Mouse (Mus musculus) stomach, embryonic 14.5 days (tissue): Measurements from ENCODE around the gene Shank1. TPM values are rescaled to one million over a fixed set of nuclear protein-coding genes. Genes with fewer than 3 reads are reported as not detected.
A peak's percentile ranks its signal among the peaks of the same experiment; 100 is the strongest.

Experiments used
- ATAC-seq: fragments of 200-750 bp; cut with Nextera tagmentation; 2 replicates; pipeline ENCODE4 v1.8.0; 2017; ENCODE audit warnings: low read depth, moderate TSS enrichment; ENCODE audit not compliant: insufficient number of reproducible peaks, insufficient read depth, low FRiP score
- H3K27ac ChIP-seq: fragments of 300-500 bp; sonication (generic); 2 replicates; pipeline ENCODE4 v1.5.1; 2014; ENCODE audit warnings: mild to moderate bottlenecking, low read length, moderate library complexity, mixed read lengths
- H3K27me3 ChIP-seq: fragments of 300-500 bp; sonication (generic); 2 replicates; pipeline ENCODE4 v1.6.1; 2014; ENCODE audit warnings: low read length, control low read depth, mixed read lengths; ENCODE audit not compliant: control insufficient read depth, insufficient read depth
- H3K36me3 ChIP-seq: fragments of 300-500 bp; sonication (generic); 2 replicates; pipeline ENCODE4 v1.6.1; 2014; ENCODE audit warnings: mild to moderate bottlenecking, control low read depth, low read length, moderate library complexity, mixed read lengths; ENCODE audit not compliant: control insufficient read depth, insufficient read depth
- H3K4me1 ChIP-seq: fragments of 300-500 bp; sonication (generic); 2 replicates; pipeline ENCODE4 v1.6.1; 2014; ENCODE audit warnings: low read length, control low read depth, mixed read lengths; ENCODE audit not compliant: control insufficient read depth, insufficient read depth
- H3K4me2 ChIP-seq: fragments of 300-500 bp; sonication (generic); replicated peaks from 2 replicates; pipeline ENCODE4 v1.6.1; 2014; ENCODE audit warnings: low read depth, low read length, control low read depth
- H3K4me3 ChIP-seq: fragments of 300-500 bp; sonication (generic); 2 replicates; pipeline ENCODE4 v1.5.1; 2014; ENCODE audit warnings: low read depth, low read length, control low read depth
- H3K9ac ChIP-seq: fragments of 300-500 bp; sonication (generic); replicated peaks from 2 replicates; pipeline ENCODE4 v1.6.1; 2014; ENCODE audit warnings: low read depth, mild to moderate bottlenecking, control low read depth, low read length, moderate library complexity, mixed read lengths
- H3K9me3 ChIP-seq: fragments of 300-500 bp; sonication (generic); 2 replicates; pipeline ENCODE4 v1.6.1; 2016; ENCODE audit warnings: low read depth, low read length, control low read depth; ENCODE audit not compliant: control insufficient read depth
- WGBS: fragments of 180-500 bp; shearing (Covaris S2); extraction: QIAGEN DNeasy Blood & Tissue Kit; methylation state at CpG from one replicate; pipeline ENCODE4 v1.1.7; 2014; 5-methylcytosine and 5-hydroxymethylcytosine counted together
- polyA plus RNA-seq: library from polyadenylated mRNA; unstranded; fragments of >200 nt; fragmentation: Nextera tagmentation; extraction: Ambion mirVana; gene quantifications from 2 replicates; pipeline ENCODE4 v1.2.1, GENCODE M21; 2014

The Shank1 gene
- polyA plus RNA-seq, 1 experiment from 2014 or later: 4.5 TPM

DNA sequence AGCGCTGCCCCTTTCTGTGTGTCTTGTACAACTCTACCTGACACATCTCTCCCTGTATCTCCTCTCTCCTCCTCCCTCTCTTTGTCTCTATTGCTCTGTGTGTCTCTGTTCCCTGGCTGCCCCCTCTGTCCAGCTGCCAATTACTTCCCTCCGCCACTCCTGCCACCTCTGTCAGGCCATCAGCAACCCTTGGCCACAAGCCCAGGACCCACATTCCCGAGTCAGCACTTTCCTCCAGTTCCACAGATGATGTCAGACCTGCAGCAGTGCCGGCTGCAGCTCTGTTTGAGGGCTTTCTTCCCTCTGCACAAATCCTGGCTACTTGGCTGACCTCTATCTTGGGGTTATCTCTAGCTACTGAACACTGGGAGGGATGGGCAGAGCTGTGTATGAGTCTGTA is 68.2 kb downstream of the Shank1 start:
- H3K4me2 ChIP-seq: no peak overlapping the region
- no peak for ATAC-seq
- H3K27me3 ChIP-seq: no peaks in the 10 kb centered on the region
- H3K9ac ChIP-seq: no peak overlapping the region
- H3K4me3 ChIP-seq: no peak overlapping the region
- H3K4me1 ChIP-seq: peaks cover 4% of the 10 kb centered on the region; the same call in 1 of the 2 replicates
- no peaks in the 10 kb centered on the region for H3K36me3 ChIP-seq
- H3K27ac ChIP-seq: no peak overlapping the region
- 37% methylated on average over 4 of the region's 4 CpGs for WGBS
- no peaks in the 10 kb centered on the region for H3K9me3 ChIP-seq

DNA sequence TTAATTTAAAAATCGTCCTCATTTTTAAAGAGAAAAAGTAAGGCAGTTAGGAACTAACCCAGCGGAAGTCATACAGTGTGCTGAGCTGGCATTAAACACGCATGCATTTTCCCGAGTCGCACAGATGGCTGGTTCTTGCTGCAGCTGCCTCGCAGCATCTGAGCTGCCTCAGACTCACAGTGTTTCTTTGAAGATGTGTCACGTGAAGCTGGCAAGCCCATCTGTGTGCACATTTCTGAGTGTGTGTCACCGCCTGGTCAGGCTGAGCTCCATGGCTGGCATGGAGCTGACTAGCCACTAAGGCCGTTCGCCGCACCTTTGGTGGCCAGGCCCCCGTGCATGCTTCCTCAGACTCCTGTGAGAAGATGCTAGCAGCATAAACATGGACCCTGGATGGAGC is 72.5 kb downstream of the Shank1 start:
- Histone ChIP-seq H3K4me3 (no peak overlapping the region), H3K36me3 (no peaks in the 10 kb centered on the region), H3K4me2 (no peak overlapping the region), H3K27me3 (no peaks in the 10 kb centered on the region), H3K9ac (no peak overlapping the region), H3K27ac (no peak overlapping the region), H3K9me3 (no peaks in the 10 kb centered on the region), H3K4me1 (no peaks in the 10 kb centered on the region)
- no peak for ATAC-seq
- 80% methylated on average over 12 of the region's 12 CpGs for WGBS

GRCm38 (mm10) chr7:44383980-44384715 is 74.1 kb downstream of the Shank1 start, which contains the start of gene Syt3:
Gene Syt3, plus strand, starts transcription at chr7:44384102.
- peak within 1 kb of the TSS; percentile 38; the same call in 1 of the 2 replicates for H3K9ac ChIP-seq
- H3K9me3 ChIP-seq: no peaks in the 10 kb centered on the region
- no peaks in the 10 kb centered on the region for H3K4me1 ChIP-seq
- H3K27me3 ChIP-seq: no peaks in the 10 kb centered on the region
- 0% methylated on average over 26 of the region's 33 CpGs for WGBS
- no peak within 1 kb of the TSS for H3K27ac ChIP-seq
- peak; percentile 70 for ATAC-seq
- H3K4me3 ChIP-seq: peak within 1 kb of the TSS; percentile 50
- peak within 1 kb of the TSS; percentile 98 for H3K4me2 ChIP-seq
- H3K36me3 ChIP-seq: no peaks in the 10 kb centered on the region

DNA sequence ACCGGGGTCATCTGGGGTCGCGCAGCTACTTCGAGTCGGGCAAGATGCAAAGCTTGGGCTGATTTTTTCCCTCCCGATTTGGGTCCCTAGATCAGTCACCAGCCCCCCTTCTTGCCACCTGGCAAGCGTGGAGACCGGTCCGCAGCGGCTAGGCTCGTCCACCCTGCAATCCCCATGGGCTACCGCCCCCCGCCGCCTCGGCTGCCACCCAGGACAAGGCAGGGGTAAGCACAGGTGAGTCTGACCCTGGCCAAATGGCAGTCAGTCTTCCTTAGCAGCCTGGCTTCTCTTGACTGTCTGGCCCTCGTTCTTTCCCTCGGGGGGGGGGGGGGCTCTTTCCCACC is 74.6 kb downstream of the Shank1 start:
- no peak overlapping the region for H3K27ac ChIP-seq
- H3K9ac ChIP-seq: 0 out of 2 replicates have a peak overlapping the region, but pooled peaks have one; percentile 14
- ATAC-seq: peak; percentile 59; the same call in 1 of the 2 replicates
- no peaks in the 10 kb centered on the region for H3K4me1 ChIP-seq
- WGBS: 2% methylated on average over 16 of the region's 17 CpGs
- H3K4me3 ChIP-seq: peak overlapping the region; percentile 50
- H3K27me3 ChIP-seq: no peaks in the 10 kb centered on the region
- peak overlapping the region; percentile 98 for H3K4me2 ChIP-seq
- H3K36me3 ChIP-seq: no peaks in the 10 kb centered on the region
- H3K9me3 ChIP-seq: no peaks in the 10 kb centered on the region

- WGBS: 71% methylated on average over 12 of the region's 12 CpGs
- Histone ChIP-seq H3K27ac (no peak within 1 kb of the TSS), H3K4me2 (peak within 1 kb of the TSS; percentile 98), H3K9me3 (no peaks in the 10 kb centered on the region), H3K4me3 (peak within 1 kb of the TSS; percentile 50), H3K36me3 (no peaks in the 10 kb centered on the region), H3K4me1 (no peaks in the 10 kb centered on the region), H3K27me3 (no peaks in the 10 kb centered on the region), H3K9ac (0 out of 2 replicates have a peak within 1 kb of the TSS, but pooled peaks have one; percentile 14)
- ATAC-seq: no peak
Measured at GRCm38 (mm10) chr7:44385720-44386119, 75.7 kb downstream of the Shank1 start, which contains the start of gene 1700008O03Rik. Gene 1700008O03Rik, minus strand, starts transcription at chr7:44385820.

- H3K9ac ChIP-seq: no peak overlapping the region
- H3K9me3 ChIP-seq: no peaks in the 10 kb centered on the region
- no peak overlapping the region for H3K4me2 ChIP-seq
- no peak for ATAC-seq
- no peaks in the 10 kb centered on the region for H3K4me1 ChIP-seq
- no peaks in the 10 kb centered on the region for H3K27me3 ChIP-seq
- H3K36me3 ChIP-seq: no peaks in the 10 kb centered on the region
- 82% methylated on average over 4 of the region's 4 CpGs for WGBS
- H3K27ac ChIP-seq: no peak overlapping the region
- no peak overlapping the region for H3K4me3 ChIP-seq
Measured at GRCm38 (mm10) chr7:44391831-44392230, 81.8 kb downstream of the Shank1 start.

- Histone ChIP-seq H3K27me3 (no peaks in the 10 kb centered on the region), H3K4me3 (no peak overlapping the region), H3K9me3 (no peaks in the 10 kb centered on the region), H3K4me1 (no peaks in the 10 kb centered on the region), H3K36me3 (no peaks in the 10 kb centered on the region), H3K4me2 (no peak overlapping the region), H3K9ac (no peak overlapping the region), H3K27ac (no peak overlapping the region)
- 83% methylated on average over 14 of the region's 14 CpGs for WGBS
- ATAC-seq: no peak
Measured at GRCm38 (mm10) chr7:44392341-44392740, 82.3 kb downstream of the Shank1 start.

DNA sequence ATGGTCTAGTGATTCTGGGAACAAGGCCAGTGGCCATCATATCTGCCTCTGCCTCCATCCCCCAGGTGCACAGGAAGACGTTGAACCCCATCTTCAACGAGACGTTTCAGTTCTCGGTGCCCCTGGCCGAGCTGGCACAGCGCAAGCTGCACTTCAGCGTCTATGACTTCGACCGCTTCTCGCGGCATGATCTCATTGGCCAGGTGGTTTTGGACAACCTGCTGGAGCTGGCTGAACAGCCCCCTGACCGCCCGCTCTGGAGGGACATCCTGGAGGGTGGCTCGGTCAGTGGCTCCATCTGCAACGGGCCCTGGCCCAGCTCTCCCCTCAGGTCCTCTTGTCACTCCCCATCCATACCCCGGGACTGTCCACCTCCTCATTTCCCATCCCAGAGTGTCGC is 83.2 kb downstream of the Shank1 start:
- H3K9me3 ChIP-seq: no peaks in the 10 kb centered on the region
- H3K4me2 ChIP-seq: no peak overlapping the region
- H3K9ac ChIP-seq: no peak overlapping the region
- 90% methylated on average over 17 of the region's 17 CpGs for WGBS
- no peaks in the 10 kb centered on the region for H3K27me3 ChIP-seq
- no peak overlapping the region for H3K4me3 ChIP-seq
- no peaks in the 10 kb centered on the region for H3K4me1 ChIP-seq
- no peaks in the 10 kb centered on the region for H3K36me3 ChIP-seq
- no peak overlapping the region for H3K27ac ChIP-seq
- ATAC-seq: no peak
